Mouse (Mus musculus): ENCODE results near the gene Map4k2. TPM values are rescaled to one million over a fixed set of nuclear protein-coding genes. Genes with fewer than 3 reads are reported as not detected.

Map4k2 gene
- total RNA-seq, 2 experiments from 2014 or later: 29.9 to 32.2 TPM

DNA sequence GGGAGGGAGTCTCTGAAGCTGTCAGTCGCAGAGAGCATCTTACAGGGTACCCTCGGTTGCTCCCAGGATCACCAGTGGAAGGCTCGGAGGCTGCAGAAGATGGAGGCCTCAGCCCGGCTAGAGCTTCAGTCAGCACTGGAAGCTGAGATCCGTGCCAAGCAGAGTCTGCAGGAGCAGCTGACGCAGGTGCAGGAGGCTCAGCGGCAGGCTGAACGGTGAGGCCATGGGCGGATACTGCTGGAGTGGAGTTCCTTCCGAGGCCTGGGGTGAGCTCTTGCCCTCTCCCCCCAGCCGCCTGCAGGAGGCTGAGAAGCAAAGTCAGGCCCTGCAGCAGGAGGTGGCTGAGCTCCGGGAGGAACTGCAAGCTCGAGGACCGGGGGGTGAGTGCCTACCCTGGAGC is 25.4 kb upstream of the Map4k2 start:
- no peak for DNase-seq

DNA sequence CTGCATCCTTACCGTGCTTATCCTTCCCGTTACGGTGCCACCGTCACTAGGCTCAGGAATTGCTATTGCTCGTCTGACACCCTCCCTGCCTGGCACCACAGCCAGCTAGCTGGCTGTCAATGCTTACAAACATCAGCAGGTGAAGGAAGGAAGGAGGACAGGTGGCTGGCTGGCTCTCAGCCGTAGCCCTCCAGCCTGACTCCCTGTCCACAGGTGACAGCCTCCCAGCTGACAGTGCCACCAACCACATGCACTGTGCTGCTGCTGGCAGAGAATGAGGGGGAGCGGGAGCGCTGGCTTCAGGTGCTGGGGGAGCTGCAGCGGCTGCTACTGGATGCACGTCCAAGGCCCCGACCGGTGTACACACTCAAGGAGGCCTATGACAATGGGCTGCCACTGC is 22.8 kb upstream of the Map4k2 start:
- no peak for DNase-seq

DNA sequence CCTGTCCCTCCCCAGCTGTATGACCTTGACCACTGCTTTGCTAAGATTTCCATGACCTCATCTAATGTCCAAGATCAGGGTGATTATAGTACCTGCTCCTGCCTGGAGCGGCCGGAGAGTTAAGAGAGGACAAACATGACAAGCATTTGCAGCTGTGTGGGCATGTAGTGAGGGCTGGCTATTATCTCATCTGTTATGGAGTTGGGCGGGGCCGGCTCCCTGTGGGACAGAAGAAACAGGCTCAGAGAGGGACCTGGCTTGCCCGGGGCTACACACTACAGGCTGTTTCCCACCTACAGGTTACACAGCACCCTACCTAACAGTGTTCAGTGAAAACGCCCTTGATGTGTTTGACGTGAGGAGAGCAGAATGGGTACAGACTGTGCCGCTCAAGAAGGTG is 19.6 kb upstream of the Map4k2 start:
- DNase-seq: no peak

DNA sequence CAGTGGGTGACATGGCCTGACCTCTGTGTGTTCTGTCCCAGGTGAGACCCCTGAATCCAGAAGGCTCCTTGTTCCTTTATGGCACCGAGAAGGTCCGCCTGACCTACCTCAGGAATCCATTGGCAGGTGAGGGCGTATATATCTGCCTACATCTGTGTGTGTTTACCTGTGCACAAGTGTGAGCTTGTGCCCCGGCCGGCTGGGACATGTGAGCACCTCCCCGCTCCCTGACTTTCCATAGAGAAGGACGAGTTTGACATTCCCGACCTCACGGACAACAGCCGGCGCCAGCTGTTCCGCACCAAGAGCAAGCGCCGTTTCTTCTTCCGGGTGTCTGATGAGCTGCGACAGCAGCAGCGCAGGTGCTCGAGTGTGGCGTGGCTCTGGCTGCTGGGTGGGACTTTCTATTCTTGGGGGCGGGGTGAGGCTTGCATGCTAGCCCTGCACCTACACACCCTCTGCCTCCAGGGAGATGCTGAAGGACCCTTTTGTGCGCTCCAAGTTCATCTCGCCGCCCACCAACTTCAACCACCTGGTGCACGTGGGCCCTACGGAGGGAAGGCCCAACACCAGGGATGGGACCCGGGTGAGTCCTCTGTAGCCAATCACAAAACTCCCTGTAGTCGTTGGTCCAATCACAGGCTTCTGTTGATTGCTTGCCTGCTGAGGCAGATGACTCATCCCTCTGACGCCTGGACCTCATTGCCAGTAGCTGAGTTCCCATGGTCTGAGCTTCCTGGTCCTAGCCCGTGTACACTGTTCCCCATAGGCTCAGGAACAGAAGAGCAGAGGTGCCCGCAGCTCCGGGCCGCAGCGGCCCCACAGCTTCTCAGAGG is 18.9 kb upstream of the Map4k2 start:
- DNase-seq: peak; percentile 62 to 64

DNA sequence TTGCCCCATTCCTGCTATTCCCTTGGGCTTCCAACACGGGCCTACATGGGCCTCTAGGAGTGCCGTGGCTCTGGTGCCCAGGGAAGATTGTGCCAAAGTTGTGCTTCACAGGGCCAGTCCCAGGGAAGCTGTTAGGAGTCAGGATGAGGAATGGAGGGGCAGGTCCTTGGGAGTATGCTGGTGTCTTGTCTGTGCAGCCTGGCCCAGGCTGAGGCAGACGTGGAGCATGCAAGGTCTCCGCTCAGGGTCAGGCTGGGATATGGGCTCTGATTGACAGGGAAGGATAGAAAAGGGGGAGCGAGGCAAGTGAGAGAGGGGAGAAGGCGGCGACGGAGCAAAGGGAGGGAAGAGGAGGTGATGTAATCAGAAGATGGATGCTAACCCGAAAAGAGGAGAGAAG is 16.2 kb upstream of the Map4k2 start:
- peak; percentile 55 to 58 for DNase-seq

DNA sequence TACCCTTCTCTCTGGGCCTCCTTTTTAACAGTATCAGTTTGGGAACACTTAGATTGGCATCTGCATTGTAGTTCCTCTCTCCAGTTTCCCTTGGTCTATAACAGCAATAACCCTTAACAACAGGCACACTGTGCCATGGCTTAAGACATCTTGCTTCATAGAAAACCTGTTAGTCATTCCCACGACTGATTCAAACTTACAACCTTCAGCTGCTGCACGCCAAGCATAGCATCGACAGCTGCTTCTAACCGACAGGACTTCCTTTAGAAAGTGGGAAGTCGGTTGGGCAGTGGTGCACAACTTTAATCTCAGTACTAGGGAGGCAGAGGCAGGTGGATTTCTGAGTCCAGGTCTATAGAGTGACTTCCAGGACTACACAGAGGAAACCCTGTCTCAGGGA is 9.8 kb upstream of the Map4k2 start:
- DNase-seq: peak in 1 of 2 experiments; percentile 28

DNA sequence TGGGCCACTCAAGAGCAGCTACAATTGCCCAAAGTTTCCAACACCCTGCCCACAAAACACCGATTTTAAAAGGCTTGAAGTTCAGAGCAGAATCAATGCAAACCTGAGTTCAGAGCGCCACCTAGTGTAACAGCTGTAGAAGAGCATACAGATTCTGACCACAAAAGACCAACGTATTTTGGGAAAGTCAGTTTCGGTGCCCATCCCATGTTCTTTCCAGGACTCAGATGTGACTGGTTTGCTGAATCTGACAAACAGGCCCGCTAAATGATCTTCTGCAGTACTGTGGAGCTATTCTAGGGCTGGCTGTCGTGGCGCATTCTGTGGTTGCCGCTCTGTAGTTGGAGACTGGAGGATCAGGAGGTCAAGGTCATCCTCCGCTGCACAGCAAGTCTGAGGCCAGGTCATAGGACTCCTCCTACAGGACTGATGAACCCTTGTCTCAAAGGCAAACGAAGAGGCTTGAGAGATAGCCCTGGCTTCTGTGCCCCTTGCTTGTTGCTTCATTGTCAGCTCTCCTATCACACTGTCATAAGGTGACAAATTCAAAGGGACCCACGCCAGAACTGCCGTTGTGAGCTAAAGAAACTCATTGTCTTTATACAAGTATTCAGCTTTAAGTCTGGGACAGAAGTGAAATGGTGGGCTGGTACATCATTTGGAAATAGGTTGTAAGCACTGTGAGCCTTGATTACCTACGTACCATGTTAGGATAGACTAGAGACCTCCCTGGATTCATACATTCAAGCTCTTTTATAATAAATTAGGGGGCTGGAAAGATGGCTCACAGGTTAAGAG is 9.0 kb upstream of the Map4k2 start:
- DNase-seq: peak; percentile 59 to 80

DNA sequence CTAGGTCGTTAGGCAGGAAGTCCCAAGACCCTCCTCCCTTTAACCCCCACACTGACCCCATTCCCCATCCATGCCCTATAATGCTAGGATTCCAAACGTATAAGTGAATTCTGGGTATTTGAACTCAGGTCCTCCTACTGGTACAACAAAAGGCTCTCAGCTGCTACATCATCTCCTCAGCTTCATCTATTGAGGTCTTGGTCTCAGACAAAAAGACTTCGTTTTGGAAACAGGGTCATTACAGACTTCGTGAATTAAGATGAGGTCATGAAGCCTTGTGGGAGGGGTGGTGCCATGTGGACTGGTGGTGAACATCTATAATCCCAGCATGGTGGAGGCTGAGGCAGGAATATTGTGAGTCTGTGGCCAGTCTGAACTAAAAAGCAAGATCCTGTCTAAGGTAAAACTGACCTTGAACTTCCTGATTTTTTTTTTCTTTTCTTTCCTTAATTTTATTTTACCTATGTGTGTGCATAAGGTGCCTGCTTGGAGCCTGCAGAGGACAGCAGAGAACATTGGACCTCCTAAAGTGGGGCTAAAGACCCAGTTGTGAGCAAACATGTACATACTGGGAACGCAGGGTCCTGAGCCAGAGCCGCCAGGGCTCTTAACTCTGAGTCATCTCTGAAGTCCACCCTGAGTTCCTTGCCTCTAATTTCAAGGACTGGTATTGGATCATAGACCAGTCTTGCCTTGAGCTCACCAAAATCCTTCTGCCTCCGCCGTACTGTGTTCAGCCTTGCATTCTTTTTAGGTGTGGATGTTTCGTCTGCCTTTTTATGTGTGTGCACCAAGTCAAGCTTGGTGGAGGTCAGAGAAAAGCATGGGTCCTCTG is 7.0 kb upstream of the Map4k2 start:
- peak in 1 of 2 experiments; percentile 10 for DNase-seq

DNA sequence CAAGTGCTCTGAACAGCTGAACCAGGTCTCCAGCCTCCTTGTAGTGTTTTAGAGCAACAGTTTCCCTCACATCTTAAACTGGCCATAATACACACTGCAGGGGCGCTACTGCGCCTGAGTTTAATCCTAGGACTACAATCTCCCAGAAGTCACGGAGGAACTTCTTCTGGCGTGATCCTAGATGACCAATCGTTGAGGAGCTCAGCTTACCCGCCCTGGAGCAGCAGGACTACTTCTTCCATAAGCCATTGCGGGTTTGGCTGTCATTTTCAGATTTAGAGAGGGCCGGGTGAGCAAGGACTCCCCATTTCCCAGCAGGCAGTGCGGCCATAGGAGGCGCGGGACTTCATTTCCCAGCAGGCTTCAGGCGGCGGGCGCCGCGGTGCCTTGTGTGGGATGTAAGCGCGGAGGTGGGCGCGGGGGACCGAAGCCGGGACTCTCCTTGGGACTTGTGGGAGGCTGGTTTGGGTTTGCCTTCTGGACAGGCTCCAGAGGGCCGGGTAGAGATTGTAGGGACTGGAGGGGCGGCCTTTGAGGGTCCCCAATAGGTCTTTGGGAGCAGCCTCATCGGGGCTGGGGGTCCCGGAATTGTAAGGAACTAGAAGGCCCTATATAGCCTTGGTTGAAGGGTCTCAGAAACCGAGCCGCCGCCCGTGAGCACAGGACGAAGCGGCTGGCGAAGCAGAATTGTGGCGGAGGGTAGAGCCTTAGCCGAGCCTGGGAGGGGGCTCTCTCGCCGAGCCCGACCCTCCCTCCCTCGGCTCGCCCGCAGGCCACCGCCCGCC is 6.1 kb upstream of the Map4k2 start, which contains the start of gene Men1:
Men1 (plus strand) TSS at position 307 of the 785 bp plus-strand sequence.
- DNase-seq: peak; percentile 94

DNA sequence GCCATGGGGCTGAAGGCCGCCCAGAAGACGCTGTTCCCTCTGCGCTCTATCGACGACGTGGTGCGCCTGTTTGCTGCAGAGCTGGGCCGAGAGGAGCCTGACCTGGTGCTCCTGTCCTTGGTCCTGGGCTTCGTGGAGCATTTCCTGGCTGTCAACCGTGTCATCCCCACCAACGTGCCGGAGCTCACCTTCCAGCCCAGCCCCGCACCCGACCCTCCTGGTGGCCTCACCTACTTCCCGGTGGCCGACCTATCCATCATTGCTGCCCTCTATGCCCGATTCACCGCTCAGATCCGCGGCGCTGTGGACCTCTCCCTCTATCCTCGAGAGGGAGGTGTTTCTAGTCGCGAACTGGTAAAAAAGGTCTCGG is 5.5 kb upstream of the Map4k2 start:
- DNase-seq: peak in 1 of 2 experiments; percentile 35

DNA sequence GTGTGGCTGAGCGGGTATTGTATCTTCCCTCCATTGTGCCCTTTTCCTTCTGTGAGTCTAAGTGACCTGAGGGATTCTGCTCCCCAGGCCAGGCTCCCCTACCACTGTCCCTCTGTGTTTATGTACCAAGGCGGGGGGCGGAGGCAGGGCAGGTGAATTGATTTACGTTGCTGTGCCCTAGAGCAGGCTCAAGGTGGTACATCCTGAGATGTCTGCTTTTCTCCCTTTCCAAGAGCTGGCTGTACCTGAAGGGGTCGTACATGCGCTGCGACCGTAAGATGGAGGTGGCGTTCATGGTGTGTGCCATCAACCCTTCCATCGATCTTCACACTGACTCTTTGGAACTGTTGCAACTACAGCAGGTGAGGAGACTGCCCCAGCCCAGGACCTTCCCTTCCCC is 4.0 kb upstream of the Map4k2 start:
- DNase-seq: no peak

DNA sequence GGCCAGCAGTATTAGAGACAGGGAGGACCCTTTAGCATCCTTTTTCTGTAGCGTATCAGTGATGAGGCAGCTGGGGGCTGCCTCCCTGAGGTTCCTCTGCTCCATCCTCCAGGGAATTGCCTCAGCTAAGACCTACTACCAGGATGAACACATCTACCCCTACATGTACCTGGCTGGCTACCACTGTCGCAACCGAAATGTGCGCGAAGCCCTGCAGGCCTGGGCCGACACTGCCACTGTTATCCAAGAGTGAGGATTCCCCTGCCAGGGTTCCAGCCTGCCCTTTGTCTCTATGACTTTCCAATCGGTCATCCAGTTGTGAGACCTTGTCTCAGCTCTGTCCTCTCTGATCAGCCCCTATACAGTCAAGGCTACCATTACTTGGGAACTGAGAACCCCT is 2.8 kb upstream of the Map4k2 start:
- no peak for DNase-seq

DNA sequence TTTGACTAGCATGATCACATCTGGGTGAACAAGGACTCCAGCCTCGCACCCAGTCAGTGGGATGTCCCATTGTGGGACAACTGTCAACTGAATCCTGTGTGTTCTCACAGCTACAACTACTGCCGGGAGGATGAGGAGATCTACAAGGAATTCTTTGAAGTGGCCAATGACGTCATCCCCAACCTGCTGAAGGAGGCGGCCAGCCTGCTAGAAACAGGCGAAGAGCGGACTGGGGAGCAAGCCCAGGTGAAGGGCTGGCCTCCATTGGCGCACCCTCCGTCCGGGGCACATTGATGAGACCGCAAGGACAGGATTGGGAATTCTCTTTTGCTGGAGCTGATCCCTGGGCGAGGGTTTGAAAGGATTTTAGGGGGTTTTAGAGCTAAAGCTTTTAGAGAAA is 2.2 kb upstream of the Map4k2 start:
- DNase-seq: no peak

DNA sequence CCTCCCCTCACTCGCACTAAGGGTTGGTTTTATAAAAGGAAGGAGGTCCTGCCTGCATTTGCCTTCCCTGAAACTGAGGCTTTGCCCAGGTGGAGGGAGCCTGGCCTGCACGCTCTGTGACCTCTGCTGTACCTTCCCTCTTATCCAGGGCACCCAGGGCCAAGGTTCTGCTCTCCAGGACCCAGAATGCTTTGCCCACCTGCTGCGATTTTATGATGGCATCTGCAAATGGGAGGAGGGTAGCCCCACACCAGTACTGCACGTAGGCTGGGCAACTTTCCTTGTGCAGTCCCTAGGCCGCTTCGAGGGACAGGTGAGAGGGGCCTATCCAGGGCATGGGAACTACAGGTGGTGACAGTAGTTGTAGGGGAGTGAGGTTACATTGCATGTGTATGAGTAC is 1.7 kb upstream of the Map4k2 start:
- no peak for DNase-seq

DNA sequence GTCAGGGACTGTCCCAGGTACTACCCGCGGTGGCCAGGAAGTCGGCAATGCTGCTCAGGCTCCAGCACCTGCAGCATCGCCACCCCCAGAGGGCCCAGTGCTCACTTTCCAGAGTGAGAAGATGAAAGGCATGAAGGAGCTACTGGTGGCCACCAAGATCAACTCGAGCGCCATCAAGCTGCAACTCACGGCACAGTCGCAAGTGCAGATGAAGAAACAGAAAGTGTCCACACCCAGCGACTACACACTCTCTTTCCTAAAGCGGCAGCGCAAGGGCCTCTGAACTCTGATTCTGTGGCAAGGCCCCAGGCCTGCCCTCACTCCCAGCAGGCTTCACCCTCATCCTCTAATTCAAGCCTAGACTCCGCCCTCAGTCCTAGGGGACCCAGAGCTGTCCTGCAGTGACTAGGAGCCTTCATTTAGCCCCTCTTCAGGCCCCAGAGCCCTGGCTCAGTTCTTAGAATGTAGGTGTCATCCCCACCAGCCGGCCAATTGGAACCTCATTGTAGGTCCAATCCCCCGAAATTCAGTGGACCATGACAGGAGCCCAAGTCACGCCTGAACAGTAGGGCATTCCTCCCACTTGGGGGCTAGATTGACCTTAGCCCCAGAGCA is 938 bp upstream of the Map4k2 start:
- DNase-seq: peak; percentile 17 to 51

DNA sequence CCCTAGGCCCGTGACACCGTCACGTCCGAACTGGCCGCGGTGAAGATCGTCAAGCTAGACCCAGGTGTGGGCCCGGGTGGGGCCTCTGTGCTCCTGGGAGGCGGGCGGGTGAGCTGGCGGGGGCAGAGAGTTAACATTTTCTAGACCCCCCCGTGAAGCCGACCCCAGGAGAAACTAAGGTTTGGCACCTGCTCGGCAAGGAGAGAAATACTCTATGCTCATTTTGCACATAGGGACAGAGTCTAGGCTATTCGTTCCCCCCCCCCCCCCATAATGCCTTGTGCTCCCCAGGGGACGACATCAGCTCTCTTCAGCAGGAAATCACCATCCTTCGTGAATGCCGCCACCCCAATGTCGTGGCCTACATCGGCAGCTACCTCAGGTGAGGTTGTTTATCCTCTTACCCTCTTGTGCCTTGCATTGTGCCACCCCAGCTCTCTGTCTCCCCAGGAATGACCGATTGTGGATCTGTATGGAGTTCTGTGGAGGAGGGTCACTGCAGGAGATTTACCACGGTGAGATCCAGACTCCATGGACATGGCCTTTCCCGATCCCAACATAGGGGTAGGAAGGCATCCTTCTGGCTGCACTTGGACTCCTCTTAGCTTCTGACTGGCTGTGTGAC is 630 bp downstream of the Map4k2 start:
- DNase-seq: peak in 1 of 2 experiments; percentile 16

DNA sequence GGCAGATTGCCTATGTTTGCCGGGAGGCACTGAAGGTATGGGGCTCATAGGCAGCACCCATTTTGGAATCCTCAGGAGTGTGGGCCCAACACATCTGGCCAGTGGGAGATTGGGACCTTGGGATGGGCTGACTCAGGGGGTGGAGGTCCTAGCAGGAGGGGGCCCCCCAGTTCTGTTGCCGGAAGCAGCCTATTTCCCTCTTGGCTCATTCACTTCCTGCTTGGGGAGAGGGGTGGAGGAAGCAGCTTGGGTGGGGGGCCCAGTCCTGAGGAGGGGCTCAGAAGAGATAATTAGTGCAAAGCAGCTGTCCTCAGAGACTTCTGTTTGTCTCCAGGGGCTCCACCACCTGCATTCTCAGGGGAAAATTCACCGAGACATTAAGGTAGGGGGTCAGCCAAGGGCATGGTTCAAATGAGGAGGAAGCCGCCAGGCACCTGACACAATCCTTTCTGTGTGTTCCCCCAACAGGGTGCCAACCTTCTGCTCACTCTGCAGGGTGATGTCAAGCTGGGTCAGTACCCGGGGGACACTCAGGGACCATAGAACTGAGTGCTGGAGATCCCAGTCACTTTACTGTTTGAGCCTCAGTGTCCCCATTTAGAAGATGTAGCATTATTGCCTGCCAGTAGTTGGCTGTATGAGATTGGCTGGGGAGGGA is 1.5 kb downstream of the Map4k2 start:
- no peak for DNase-seq

DNA sequence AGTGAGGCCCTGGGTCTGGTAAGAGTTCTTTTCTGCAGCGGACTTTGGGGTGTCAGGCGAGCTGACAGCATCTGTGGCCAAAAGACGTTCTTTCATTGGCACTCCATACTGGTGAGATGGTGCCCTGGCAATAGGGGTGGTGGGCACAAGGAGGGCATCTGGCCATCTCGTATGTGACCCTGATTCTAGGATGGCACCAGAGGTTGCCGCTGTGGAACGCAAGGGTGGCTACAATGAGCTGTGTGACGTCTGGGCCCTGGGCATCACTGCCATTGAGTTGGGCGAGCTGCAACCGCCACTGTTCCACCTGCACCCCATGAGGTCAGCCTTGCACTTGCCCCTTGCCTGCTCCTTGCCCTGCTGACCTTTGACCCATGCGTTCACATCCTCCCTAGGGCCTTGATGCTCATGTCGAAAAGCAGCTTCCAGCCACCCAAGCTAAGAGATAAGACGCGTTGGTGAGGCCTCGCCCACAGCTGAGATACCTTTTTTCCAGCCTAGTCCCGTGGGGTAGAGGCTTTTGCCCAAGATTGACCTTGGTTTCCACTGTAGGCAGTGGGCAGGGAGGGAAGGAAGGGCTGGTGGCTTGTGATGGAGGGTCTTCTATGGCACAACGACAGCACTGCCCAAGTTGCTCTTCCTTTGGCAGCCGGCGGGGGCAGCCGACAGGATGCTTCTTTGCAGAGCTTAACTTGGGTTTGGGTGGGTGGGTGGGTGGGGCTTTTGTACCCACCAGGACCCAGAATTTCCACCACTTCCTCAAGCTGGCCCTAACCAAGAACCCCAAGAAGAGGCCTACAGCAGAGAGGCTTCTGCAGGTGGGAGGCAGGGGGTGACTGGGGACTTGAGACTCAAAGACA is 2.4 kb downstream of the Map4k2 start:
- no peak for DNase-seq

DNA sequence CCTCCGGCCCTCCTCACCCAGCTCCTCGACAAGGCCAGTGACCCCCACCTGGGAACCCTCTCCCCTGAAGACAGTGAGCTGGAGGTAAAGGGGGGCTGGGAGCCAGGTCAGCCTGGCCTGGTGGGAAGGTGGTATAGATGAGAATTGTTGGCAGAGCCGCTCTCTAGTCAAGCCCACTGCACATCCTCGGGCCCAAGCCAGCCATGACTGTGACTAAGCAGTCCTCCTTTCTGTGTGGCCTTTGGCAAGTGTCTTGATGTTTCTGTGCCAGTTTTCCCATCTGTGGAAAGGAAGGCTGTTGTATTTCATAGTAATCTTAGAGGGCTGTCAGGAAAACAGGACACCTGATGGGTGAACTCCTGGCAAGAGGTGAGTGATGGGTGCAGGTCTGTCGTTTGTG is 3.1 kb downstream of the Map4k2 start:
- DNase-seq: no peak

Measured in adrenal gland, postnatal 36 days (tissue).